Mouse (Mus musculus) spleen, postnatal 10 days (tissue): ENCODE results near the gene Gemin7.
A peak's percentile ranks its signal among the peaks of the same experiment; 100 is the strongest.

ENCODE experiments used
- DNase-seq, 2 experiments: peaks; one replicate each; pipeline ENCODE4 v3.0.0; 2021 to 2022; ENCODE audit warnings: low spot score in 2 of 2

Gemin7 gene

GRCm38 (mm10) chr7:19577877-19578414 lies 551 bp upstream of the Gemin7 start:
- peak in 1 of 2 experiments; percentile 58 for DNase-seq

GRCm38 (mm10) chr7:19575559-19575958 lies 1.8 kb downstream of the Gemin7 start:
- DNase-seq, result no peak

DNA sequence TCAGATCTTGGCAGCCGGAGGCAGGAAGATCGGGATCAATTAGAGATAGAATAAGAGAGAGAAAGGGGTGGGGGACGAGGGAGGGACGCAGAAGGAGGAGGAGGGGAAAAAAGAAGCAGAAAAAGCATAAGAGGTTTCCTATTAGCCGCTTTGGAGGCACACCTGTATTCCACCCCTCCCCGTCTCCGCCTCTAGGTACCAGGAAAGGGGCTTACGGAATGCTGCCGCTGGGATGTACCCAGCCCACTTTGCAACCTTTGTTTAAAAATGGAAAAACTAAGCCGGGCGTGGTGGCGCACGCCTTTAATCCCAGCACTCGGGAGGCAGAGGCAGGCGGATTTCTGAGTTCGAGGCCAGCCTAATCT lies 3.6 kb downstream of the Gemin7 start:
- no peak for DNase-seq

GRCm38 (mm10) chr7:19572926-19573775 lies 4.2 kb downstream of the Gemin7 start:
- peak; percentile 88 for DNase-seq

- no peak for DNase-seq
Observed at GRCm38 (mm10) chr7:19569647-19570046, 7.7 kb downstream of the Gemin7 start.

GRCm38 (mm10) chr7:19567426-19567825 lies 10.0 kb downstream of the Gemin7 start:
- DNase-seq, result no peak

DNA sequence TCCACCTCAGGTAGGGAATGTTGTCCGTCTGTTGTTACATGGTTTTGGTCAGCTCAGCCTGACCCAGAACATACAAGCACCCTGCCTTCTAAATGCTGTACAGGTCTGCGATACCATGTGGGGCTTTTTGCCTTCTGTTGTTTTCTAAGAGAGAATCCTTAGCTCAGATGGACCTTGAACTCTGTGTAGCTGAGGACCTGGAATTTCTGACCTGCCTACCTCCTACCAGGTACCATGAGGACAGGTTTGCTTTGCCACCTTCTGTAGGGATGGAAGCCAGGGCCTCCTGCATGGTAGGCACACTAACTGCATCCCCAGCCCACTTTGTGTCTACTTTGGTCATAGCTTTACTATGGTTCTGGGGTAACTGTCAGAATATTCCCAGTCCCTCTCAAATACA lies 11.6 kb downstream of the Gemin7 start:
- DNase-seq, result no peak

- peak; percentile 34 to 56 for DNase-seq
Observed at GRCm38 (mm10) chr7:19564455-19564854, 12.9 kb downstream of the Gemin7 start.

DNA sequence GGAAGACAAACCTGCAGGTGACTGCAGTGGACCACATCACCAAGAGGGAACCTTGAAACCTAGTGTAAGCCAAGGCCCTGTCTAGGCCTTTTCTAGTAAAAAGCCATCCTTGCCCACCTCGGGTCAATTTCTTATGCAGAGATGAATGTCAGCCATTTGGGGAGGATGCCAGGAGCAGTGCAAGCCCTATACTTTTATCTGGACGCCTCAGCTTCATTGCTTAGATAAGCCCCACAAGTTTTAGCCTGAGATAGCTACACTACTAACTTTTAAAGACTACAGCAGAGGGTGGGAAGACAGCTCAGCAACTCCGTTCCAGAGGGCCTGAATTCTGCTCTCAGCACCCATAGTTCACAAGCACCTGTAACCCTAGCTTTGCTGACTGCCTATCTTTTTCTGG lies 13.5 kb downstream of the Gemin7 start:
- DNase-seq, result peak in 1 of 2 experiments; percentile 65

DNA sequence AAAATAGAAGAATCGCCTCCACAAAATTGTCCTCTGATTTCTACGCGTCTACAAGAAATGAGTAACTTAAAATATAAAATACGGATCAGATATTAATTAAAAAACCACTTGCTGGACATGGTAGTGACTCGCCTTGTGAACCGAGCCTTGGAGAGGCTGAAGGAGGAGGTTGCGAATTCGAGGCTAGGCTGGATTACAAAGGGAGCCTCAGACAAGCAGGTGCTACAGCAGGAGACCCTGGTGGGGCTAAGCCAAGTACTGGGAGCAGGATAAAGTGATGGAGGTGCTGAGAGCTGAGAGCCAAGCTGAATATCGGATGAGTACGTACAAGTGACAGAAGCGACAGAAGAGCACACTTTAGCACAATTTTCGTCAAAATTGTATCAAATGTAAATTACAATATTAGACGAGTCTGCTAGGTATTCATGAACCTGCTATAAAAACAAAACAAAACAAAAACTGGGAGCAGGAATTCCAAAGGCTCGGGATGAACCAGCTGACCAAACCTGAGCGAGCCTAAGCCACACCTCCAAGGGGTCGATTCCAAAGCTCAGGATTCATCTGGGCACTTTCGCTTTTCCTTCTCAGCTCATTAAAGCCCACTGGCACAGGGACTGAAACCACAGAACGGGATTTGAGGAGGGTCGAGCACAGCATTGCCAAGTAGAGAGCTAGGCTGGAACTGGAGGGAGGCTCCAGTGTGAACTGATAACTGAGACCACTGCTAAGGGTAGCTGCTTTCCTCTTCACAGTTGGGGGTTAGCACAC lies 14.6 kb downstream of the Gemin7 start, which contains the start of gene Ppp1r37:
TSS of gene Ppp1r37 (minus strand) at position 434 of the 768 bp plus-strand sequence.
- DNase-seq, result peak; percentile 40 to 44

DNA sequence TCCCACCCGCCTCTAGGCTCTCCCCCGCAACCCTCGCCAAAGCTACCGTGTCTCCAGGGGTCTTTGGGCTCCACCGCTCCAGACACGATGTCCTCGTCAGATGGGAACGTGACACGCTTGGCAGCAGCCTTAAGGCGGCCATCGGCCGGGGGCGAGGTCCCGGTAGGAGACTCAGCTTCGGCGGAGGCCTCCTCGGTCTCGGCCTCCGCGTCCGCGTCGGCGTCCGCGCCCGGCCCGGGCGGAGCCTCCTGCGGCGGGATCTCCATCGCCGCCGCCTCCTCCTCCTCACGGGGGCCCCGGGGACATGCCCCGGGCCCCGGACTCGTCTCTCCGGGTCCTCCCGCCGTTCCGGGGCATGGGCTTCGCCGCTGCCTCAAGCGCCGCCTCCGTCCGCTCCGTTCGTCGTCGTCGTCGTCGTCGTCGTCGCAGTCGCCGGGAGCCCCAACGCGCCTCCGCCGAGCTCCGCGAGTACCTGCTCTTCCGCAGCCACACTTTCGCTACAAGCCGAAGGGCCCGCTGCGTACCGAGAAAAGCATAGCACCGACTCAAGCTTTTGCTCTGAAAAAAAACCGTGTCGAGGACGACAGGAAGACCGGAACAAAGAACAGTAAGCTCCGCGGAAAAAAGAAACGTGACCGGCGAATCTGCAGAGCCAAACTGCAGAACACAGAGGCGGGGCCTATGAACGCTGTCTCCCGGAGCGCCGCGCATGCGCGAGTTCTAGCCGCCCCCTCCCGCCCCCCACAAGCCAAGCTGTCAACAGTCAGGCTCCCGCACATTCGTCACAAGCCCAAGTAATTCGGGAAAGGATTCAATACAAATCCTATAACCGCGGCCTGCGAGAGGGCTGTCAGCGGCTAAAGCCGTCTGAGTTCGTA lies 15.4 kb downstream of the Gemin7 start:
- peak; percentile 93 to 96 for DNase-seq

DNA sequence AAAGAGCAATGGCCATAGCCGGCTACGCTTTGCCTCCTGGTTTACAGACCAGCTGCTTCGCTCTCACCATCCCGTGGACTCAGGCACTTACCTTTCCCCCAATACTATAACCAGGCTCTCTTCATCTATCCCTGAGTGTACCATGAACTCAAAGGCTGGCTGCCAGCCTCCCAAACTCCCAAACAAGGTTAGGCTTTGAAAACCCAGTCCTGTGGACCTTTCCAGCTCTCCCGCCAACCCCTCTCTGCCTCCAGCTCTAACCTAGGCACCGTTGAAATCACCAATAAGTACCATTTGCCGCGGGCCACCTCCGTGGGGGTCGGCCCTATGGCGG lies 16.0 kb downstream of the Gemin7 start:
- DNase-seq, result no peak

DNA sequence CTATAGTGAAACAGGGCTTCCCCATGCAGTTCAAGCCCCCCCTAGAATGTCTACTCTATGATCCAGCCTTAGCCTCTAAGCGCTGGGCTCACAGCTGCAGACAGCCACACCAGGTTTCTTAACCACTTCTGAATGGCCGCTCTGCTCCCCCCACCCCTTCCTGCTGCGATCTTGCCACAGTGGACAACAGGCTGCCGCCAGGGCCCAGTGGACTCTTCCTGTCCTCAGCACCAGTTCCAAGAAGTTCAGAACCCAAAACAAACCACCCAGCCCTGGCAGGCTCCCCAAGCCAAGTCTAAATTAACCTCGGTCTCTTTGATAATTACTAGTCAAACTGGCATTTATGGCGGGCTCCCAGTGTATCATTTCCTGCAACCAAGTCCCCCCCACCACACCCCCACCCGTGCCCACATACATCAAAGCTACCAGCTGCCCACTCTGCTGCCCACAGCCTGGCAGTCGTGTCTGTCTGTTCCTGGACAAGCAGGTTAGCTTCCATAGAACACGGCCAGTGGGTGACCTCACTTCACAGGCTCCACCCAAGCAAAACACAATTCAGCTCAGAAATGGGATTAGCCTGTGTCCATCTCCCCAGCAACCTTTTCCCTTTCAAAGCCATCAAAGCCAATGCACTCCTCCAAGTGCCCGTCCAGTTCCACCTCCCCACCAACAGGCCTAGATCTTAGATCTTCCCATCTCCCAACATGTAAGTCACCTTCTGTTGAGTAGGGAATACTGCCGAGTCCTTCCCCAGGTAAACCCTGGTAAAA lies 16.7 kb downstream of the Gemin7 start:
- DNase-seq, result peak; percentile 34 to 49

DNA sequence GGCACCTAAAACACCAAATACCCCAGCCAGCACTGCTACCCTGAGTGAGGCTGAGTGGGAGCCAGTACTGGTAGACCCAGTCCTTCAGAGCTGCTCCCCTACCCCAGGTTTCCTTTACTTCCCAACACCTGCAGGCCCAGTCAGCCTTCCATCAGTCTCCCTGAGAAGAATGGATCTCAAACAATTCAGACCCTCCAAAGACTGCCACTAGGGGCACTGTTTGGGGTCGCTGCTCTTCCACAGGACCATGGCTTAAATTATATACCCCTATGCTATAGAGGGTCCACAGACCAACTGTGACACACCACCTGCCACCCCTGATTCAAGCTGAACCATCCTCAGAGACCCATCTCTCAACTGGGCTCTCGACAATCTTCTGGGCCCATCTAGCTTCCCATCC lies 18.4 kb downstream of the Gemin7 start:
- DNase-seq, result peak in 1 of 2 experiments; percentile 62

DNA sequence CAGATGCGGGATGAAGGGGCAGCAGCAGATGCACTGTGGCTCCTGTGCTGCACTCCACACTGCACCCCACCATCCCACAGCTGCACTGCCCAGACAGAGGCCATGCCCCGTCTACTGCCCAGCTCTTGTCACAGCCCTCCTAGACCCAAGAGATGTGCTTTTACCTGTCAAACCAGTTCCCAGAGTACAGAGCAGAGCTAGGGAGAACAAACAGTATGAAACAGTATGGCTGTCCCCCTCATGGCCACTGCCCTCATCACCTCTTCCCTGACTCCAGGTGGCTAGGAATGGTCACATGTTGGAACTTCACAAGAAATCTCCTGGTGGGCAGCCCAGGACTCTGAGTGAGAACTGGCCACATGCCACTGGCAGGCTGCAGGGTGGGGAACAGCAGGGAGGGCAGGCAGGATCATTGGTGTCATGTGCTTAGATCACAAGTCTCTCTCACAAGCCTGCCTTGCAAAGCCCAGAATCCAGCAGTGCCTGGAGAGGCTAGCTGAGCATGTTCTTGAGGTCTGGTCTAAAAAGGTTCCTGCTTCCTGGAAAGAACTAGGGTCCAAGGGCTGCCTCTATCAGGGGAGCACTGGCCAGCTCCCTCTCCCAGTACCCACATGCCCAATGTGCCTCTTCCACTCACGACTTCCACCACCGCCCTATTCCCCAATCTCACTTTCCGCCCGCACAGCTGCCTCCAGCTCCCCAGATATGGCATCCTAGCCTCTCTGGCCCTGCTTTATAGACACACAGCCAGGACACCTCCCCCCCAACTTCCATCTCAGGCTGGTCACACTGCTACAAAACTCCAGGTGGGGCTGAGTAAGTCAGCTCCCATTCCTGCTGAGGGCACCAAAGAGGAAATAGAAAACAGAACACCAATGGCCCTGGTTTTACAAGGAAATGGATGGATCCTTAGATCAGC lies 19.2 kb downstream of the Gemin7 start:
- peak in 1 of 2 experiments; percentile 43 for DNase-seq

DNA sequence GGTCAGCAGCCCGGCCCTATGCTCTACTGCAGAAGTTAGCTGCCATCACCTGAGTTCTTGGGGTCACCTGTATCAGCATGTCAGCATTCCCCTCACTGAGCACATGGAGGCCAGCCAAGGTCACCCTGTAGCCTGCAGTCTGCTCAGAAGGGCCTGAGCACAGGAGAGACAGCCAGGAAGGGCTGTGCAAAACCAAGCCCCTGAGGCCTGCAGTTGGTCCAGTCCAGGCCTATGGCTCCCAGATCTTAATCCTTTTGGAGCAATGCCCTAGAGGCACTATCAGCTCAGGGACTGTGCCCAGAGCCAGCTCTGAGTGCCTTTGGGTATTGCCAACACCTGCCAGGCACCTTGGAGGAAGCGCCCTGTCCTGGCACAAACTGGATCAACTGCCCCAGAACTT lies 20.3 kb downstream of the Gemin7 start:
- no peak for DNase-seq

DNA sequence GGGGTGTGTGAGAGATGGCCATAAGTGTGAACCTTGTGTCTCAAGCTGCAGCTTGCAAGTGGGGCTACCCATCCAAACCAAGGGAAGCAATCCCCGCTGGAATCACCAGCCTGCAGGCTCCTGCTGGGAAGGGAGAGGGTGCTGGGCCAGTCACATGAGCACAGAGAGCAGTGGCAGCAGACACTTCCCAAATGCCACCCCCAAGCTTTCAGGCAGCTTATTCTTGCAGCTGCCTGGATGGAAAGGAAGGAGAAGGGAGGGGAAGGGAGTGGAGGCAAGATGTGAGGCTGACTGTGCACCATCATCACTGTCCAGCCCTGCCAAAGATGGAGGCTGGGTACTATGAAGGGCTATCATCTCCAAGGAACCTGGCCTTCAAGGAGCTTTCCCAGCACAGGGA lies 23.2 kb downstream of the Gemin7 start:
- DNase-seq, result no peak

DNA sequence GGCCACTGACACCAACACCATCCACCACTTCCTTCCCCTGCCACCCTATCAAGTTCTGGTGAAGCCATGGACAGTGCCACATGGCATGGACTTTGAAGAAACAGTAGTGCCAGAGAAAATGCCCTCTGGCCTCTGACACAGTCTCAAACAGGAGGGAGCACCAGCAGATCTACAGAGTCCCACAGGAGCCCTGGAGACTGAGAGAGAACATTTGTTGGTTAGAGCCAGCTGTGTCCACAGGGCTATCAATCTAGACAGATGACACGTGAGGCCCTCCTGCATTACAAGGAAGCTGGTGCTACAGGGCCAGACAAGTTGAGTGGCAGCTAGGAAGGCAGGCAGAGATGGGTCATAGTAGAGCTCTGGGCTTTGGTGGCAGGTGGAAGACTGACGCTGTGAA lies 25.0 kb downstream of the Gemin7 start:
- DNase-seq, result no peak

- no peak for DNase-seq
Observed at GRCm38 (mm10) chr7:19551634-19552033, 25.8 kb downstream of the Gemin7 start.

GRCm38 (mm10) chr7:19549394-19549793 lies 28.0 kb downstream of the Gemin7 start:
- DNase-seq, result no peak
